Mouse (Mus musculus): ENCODE data around the gene Prss58.

The Prss58 gene

DNA sequence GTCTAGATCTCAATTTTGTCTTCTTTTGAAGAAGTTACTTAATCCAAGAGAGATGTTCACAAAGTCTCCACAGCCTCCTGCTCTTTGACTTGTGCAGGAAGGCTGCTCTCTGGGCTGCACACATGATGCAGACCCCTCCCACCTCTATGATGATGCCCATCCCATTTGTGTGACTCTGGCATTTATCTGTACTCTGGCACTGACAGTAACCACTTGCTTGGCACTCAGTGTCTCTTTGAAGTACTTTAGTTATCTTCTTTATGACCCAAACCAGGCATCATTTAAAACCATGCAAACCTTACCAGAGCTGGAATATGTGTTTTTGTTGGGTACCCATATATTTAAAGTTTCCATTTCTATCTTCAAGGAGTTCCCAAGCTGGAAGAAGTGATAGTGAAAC, at the start of gene Prss58:
Gene Prss58, minus strand, starts transcription at position 101 of the 400 bp plus-strand sequence.
- no peak for DNase-seq (ENCODE audit: low spot score)

DNA sequence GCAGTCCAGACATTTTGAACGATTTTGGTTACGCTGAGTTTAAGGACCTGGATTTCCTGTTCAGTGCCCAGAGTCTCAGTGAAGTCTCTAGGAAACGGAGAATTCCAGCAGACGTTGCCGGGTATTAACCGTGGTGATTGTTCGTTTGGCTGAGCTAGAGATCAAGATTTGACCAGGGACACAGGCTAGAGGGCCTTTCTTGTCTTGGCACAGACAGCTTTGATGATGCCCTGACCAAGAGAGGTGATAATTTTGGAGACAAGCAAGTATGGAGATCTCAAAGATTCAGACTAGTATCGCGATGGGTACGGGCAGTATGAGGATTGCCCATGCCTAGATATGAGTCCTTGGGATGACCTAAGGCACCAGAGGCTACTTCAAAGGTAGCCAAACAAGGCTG, 40.3 kb upstream of the Prss58 start, which contains the start of gene 1700074P13Rik:
Gene 1700074P13Rik, minus strand, starts transcription at position 101 of the 400 bp plus-strand sequence.
- no peak for DNase-seq (ENCODE audit: low spot score)

DNA sequence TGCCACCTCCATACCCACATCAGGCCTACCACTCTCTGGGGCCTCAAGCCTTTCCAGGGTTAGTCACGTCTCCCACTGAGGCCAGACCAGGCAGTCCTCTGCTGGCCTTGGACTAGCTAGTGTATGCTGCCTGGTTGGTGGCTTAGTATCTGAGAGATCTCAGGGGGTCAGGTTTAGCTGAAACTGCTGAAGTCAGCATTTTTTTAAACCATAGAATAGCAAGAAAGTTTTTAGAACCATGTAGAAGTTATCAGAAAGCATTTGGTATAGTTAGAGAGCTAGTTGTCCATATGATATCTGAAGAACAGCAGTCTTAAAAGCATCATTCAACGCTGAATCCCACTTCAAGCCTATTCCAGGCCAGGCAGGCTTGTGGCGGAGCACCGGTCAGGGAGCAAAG, 19.8 kb upstream of the Prss58 start:
- no peak for DNase-seq (ENCODE audit: low spot score)

DNA sequence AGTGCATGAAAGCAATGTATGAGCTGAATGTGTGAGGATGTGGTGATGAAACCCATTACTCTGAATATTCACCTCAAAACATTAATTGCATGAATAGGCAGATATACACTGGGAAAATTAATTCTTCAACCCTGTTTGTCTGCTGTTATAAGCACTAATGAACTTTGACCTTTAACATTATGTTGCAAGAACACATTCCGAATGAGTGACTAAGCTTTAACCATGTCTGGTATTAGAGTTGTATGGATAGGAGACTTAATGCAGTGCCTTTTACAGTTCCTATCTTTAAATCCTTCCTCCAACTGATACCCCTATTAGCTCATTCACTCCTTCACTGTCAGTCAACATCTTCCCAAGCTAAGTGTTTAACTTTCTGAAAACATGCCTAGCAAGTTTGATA, 5.5 kb downstream of the Prss58 start:
- DNase-seq (ENCODE audit: low spot score) = no peak

DNA sequence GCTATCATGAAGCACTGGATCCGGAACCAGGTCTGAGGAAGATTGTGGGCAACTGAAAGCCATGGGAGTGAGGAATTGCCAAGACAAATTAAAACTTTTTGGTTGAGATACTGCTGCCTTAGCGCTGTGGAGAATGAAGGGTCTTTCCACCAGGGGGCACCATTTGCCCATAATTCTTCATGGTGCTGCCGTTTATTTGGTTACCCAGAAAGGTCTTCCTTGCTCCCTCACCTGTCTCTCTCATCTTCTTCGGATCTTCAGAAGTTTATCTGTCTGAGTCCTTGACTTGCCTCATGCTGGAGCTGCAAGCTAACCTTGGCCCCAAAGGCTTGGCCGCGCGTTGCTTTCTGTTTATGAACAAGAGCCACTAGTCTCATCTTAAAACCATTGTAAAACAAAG, 6.6 kb downstream of the Prss58 start:
- no peak for DNase-seq (ENCODE audit: low spot score)

DNA sequence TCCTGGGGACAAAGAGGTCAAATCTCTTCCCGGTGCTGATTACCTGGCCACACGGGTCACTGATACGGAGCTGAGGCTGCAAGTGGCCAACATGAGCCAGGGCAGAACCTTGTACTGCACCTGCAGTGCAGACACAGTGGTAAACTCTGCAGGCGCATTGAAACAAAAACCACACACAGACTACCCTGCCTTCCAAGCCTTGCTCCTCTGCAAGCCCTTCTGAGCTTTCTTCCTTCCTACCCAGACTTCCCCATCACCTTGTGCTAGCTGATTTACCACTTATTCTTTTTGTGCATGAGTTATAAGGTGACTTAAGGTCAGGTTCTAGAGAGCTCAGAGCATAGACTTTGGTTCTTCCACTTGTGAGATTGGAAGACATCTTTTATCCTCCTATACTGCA, 8.4 kb downstream of the Prss58 start:
- no peak for DNase-seq (ENCODE audit: low spot score)

DNA sequence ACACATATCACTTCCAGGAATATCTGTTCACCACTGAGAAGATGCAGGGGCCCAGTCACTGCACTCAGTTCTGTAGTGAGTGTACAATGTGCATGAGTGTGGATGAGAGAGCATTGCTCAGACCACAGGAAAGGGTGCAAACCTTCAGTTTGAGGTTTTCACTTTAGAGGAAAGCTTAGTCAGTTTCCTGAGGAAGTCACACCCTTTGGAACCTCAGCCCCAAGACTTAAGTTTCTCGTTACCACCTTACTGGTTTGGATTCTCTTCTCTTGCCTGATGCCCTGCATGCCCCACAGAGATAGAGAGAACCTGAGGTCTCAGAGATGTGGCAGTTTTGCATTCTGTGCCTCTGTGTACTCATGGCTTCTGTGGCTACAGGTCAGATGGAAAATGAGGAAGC, 9.2 kb downstream of the Prss58 start:
- no peak for DNase-seq (ENCODE audit: low spot score)

DNA sequence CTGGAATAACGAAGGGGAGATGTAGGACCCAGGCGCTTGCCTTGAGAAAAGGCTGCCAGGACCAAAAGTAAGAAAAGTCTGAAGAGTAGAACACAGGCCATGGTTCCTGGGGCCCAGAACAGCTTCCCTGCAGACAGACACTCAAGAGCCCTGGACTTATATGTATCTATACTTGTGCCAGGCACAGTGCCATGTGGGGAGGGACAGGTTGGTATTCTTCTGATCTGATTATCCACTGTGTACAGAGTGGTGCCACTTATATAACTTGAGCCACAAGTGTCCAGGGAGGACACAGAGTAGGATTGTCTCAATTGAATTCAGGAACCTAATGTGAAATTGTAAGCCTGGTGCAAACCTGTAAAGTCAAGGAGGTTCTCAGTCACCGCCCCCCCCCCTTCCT, 12.8 kb downstream of the Prss58 start, which contains the start of gene Moxd2:
Gene Moxd2, minus strand, starts transcription at position 101 of the 400 bp plus-strand sequence.
- DNase-seq (ENCODE audit: low spot score) = no peak

DNA sequence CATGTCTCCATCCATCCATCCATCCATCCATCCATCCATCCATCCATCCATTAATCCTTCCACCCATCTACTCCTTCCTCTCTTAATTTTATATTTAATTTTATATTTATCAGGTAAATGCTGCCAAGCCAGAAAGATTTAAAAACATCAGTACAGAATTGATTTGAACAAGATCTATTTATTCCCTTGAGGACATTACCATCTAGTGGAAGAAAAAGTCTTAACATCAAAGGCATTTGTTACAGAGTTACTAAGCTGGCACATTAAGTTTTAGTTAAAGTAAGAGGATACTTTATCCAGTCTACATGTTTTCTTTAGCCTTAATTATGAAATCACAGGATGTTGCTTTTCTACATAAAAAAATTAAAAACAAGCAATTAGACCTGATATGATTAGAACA, 54.9 kb downstream of the Prss58 start:
- DNase-seq (ENCODE audit: low spot score) = no peak
